Mouse (Mus musculus) liver, adult 2 months (tissue): ENCODE data around the gene Eng.

Experiments
- CTCF ChIP-seq: fragments of 200-500 bp; IDR thresholded peaks from 2 replicates; pipeline ENCODE4 v1.5.1; 2011; ENCODE audit warnings: low read depth, low read length, control low read depth
- POLR2A ChIP-seq: fragments of 200-500 bp; IDR thresholded peaks from 2 replicates; pipeline ENCODE4 v1.6.1; 2011; ENCODE audit warnings: low read length, control low read depth; ENCODE audit not compliant: insufficient read depth; ENCODE audit errors: extremely low read depth

GRCm38 (mm10) chr2:32728463-32728862 lies 82.1 kb downstream of the Eng start:
- TF ChIP-seq CTCF, result no peak
- TF ChIP-seq POLR2A, result no peak
